Mouse (Mus musculus): ENCODE measurements around the gene Polr2m.
"Not testable (repeated sequence)": the region's sequence is repeated elsewhere in the genome, so short reads cannot be mapped to it uniquely, and the experiment has no call there.

Polr2m gene

GRCm38 (mm10) chr9:71485475-71486094, at the start of gene Polr2m:
Gene Polr2m (minus strand): TSS chr9:71485935.
- peak; percentile 92 for DNase-seq

GRCm38 (mm10) chr9:71535036-71535435, 49.3 kb upstream of the Polr2m start:
- DNase-seq: no peak

- DNase-seq: no peak
Measured at GRCm38 (mm10) chr9:71529960-71530359, 44.2 kb upstream of the Polr2m start.

GRCm38 (mm10) chr9:71527438-71527837, 41.7 kb upstream of the Polr2m start:
- DNase-seq: no peak

GRCm38 (mm10) chr9:71523901-71524300, 38.2 kb upstream of the Polr2m start:
- no peak for DNase-seq

- no peak for DNase-seq
Measured at GRCm38 (mm10) chr9:71519836-71520235, 34.1 kb upstream of the Polr2m start.

GRCm38 (mm10) chr9:71517487-71517886, 31.8 kb upstream of the Polr2m start:
- no peak for DNase-seq

GRCm38 (mm10) chr9:71515862-71516261, 30.1 kb upstream of the Polr2m start:
- no peak for DNase-seq

- no peak for DNase-seq
Measured at GRCm38 (mm10) chr9:71513566-71513965, 27.8 kb upstream of the Polr2m start.

GRCm38 (mm10) chr9:71512899-71513298, 27.2 kb upstream of the Polr2m start:
- DNase-seq: no peak

GRCm38 (mm10) chr9:71498391-71499182, 12.9 kb upstream of the Polr2m start:
- no peak for DNase-seq

- DNase-seq: no peak
Measured at GRCm38 (mm10) chr9:71496637-71497036, 10.9 kb upstream of the Polr2m start.

GRCm38 (mm10) chr9:71493771-71494170, 8.0 kb upstream of the Polr2m start:
- DNase-seq: no peak

- no peak for DNase-seq
Measured at GRCm38 (mm10) chr9:71492296-71493025, 6.7 kb upstream of the Polr2m start.

GRCm38 (mm10) chr9:71490076-71490475, 4.3 kb upstream of the Polr2m start:
- DNase-seq: no peak

GRCm38 (mm10) chr9:71486127-71486526, 392 bp upstream of the Polr2m start:
- no peak for DNase-seq

- DNase-seq: no peak
Measured at GRCm38 (mm10) chr9:71484871-71485474, 762 bp downstream of the Polr2m start.

- DNase-seq: not testable (repeated sequence)
Measured at GRCm38 (mm10) chr9:71483872-71484271, 1.9 kb downstream of the Polr2m start.

GRCm38 (mm10) chr9:71480305-71480704, 5.4 kb downstream of the Polr2m start:
- DNase-seq: no peak

- no peak for DNase-seq
Measured at GRCm38 (mm10) chr9:71479413-71479812, 6.3 kb downstream of the Polr2m start.

- no peak for DNase-seq
Measured at GRCm38 (mm10) chr9:71478596-71478995, 7.1 kb downstream of the Polr2m start.

GRCm38 (mm10) chr9:71476601-71477000, 9.1 kb downstream of the Polr2m start:
- DNase-seq: no peak

- DNase-seq: no peak
Measured at GRCm38 (mm10) chr9:71475536-71475935, 10.2 kb downstream of the Polr2m start.
